Mouse (Mus musculus) kidney, adult 2 months (tissue): Measurements from ENCODE around the gene Grk5. TPM values are rescaled to one million over a fixed set of nuclear protein-coding genes. Genes with fewer than 3 reads are reported as not detected.

Source experiments
- DNase-seq: peaks from one replicate; pipeline ENCODE4 v3.0.0; 2021
- H3K27ac ChIP-seq: fragments of 200-500 bp; 2 replicates; pipeline ENCODE4 v1.5.1; 2012; ENCODE audit warnings: low read depth, low read length, control low read depth, inconsistent platforms; ENCODE audit not compliant: insufficient read depth
- H3K27me3 ChIP-seq: fragments of 200-500 bp; replicated peaks from 2 replicates; pipeline ENCODE4 v1.6.1; 2012; ENCODE audit warnings: mild to moderate bottlenecking, moderate library complexity, low read length, inconsistent platforms; ENCODE audit not compliant: control insufficient read depth, insufficient read depth
- H3K36me3 ChIP-seq: fragments of 200-500 bp; 2 replicates; pipeline ENCODE4 v1.6.1; 2012; ENCODE audit warnings: mild to moderate bottlenecking, moderate library complexity, low read length, inconsistent platforms; ENCODE audit not compliant: control insufficient read depth, insufficient read depth
- H3K4me1 ChIP-seq: fragments of 200-500 bp; 2 replicates; pipeline ENCODE4 v1.6.1; 2011; ENCODE audit warnings: low read length; ENCODE audit not compliant: control insufficient read depth, insufficient read depth
- H3K4me3 ChIP-seq: fragments of 200-500 bp; 2 replicates; pipeline ENCODE4 v1.5.1; 2011; ENCODE audit warnings: mild to moderate bottlenecking, low read depth, low read length, control low read depth; ENCODE audit not compliant: insufficient read depth
- CTCF ChIP-seq: fragments of 200-500 bp; conservative IDR thresholded peaks from 2 replicates; pipeline ENCODE4 v1.5.1; 2011; ENCODE audit warnings: low read depth, mild to moderate bottlenecking, control low read depth, low read length, moderate library complexity, mixed read lengths; ENCODE audit not compliant: insufficient read depth, insufficient read length
- POLR2A ChIP-seq: fragments of 200-500 bp; IDR thresholded peaks from one replicate; pipeline ENCODE4 v1.6.1; 2011; ENCODE audit warnings: low read depth, low read length, control low read depth
- WGBS: fragments of 180-500 bp; shearing (Covaris S2); methylation state at CpG from one replicate; pipeline ENCODE4 v1.1.7; 2018; 5-methylcytosine and 5-hydroxymethylcytosine counted together
- polyA plus RNA-seq: library from polyadenylated mRNA; depleted of rRNA; stranded (reverse); fragments of >200 nt; gene quantifications from 2 replicates; pipeline ENCODE4 v1.2.3, GENCODE M21; 2012; rRNA removed

The Grk5 gene
- polyA plus RNA-seq, 1 experiment = 2.8 TPM

DNA sequence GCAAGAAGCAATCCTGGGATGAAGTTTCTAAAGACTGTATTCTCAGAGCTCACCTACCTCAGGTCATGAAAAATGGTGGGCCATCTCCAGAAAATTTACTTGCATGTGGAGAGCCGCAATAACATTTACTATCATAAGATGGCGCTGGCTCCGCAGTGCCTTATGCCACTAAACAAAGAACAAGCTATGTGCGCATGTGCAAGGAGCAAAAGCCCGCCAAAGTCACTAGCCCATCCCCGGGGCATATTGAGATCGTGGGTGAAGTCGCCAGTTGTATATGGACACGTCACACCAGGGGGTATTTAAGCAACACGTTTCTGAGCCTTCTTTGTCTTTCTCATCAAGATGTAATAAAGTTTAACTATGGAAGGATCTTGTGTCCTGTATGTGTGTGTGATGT, 241.5 kb downstream of the Grk5 start:
- Histone ChIP-seq H3K4me3 (no peak overlapping the region), H3K36me3 (peaks cover 3% of the 10 kb centered on the region), H3K4me1 (no peaks in the 10 kb centered on the region), H3K27me3 (no peaks in the 10 kb centered on the region), H3K27ac (no peak overlapping the region)
- no peak for DNase-seq
- WGBS = 93% methylated on average over 10 of the region's 10 CpGs
- no peak for TF ChIP-seq CTCF
- no peak for TF ChIP-seq POLR2A

DNA sequence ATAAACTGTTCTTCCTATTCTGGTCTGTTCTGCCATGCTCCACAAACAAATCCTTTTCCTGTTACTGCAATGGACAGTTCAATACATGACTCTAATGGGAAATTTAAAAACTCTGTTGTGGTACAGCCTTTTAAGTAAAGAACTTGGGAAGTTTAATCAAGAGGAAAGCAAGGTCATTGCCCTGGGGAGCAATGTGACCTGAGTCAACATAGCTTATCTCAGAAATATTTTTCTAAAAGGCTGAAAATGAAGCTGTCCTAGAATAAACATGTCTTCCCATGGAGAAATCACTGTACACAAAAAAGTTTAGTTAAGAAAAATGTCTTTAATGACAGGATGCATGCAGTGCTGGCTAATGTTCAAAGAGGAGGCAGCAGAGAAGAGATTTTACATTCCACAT, 249.1 kb downstream of the Grk5 start:
- no peak for DNase-seq

GRCm38 (mm10) chr19:61140342-61141206, 251.0 kb downstream of the Grk5 start, which contains the start of gene Zfp950:
Gene Zfp950, minus strand, starts transcription at chr19:61140840.
- Histone ChIP-seq H3K4me1 (peaks cover 4% of the 10 kb centered on the region; the same call in 1 of the 2 replicates), H3K36me3 (peaks cover 1% of the 10 kb centered on the region; the same call in 1 of the 2 replicates), H3K27ac (peak within 1 kb of the TSS; percentile 19; the same call in 1 of the 2 replicates), H3K4me3 (peak within 1 kb of the TSS; percentile 81), H3K27me3 (no peaks in the 10 kb centered on the region)
- WGBS = 1% methylated on average over 18 of the region's 18 CpGs
- peak; percentile 97 for DNase-seq
- TF ChIP-seq POLR2A = no peak
- no peak for TF ChIP-seq CTCF

More for the DNA sequence above, 249.1 kb downstream of the Grk5 start:
- no peak overlapping the region for H3K27ac ChIP-seq
- no peaks in the 10 kb centered on the region for H3K27me3 ChIP-seq
- H3K36me3 ChIP-seq = peaks cover 1% of the 10 kb centered on the region; the same call in 1 of the 2 replicates
- no peak overlapping the region for H3K4me3 ChIP-seq
- peaks cover 4% of the 10 kb centered on the region; the same call in 1 of the 2 replicates for H3K4me1 ChIP-seq
- TF ChIP-seq CTCF = no peak
- no peak for TF ChIP-seq POLR2A

DNA sequence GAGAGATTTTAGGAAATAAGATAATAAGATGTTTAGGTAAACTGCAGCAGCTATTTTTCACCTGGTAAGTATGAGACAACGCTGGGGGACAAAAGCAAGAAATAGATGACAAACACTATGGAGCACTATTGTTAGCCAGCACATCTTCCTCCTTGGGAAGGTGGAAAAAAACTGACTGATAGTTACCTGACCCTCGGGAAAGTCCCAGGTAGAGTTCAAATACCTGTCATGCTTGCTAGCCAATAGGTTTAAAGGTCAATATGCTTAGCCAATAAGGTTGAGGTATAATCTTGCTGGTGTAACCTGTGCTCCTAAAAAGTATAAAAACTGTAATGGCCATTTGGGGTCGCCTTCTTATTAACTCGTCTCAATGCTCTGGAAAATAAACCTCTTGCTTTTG, 251.8 kb downstream of the Grk5 start:
- H3K4me3 ChIP-seq = no peak overlapping the region
- H3K27me3 ChIP-seq = no peaks in the 10 kb centered on the region
- DNase-seq = peak; percentile 20
- WGBS = 23% methylated on average over 4 of the region's 4 CpGs
- no peak overlapping the region for H3K27ac ChIP-seq
- H3K4me1 ChIP-seq = peaks cover 4% of the 10 kb centered on the region; the same call in 1 of the 2 replicates
- no peaks in the 10 kb centered on the region for H3K36me3 ChIP-seq
- no peak for TF ChIP-seq CTCF

Other genes starting within 250 kb of the Grk5 start
- 0.08 and 0.13 TPM in 2 replicates for gene Nanos1, start 133.8 kb upstream of the Grk5 start, polyA plus RNA-seq
- 22.6 and 29.1 TPM in 2 replicates for gene Eif3a, start 99.1 kb upstream of the Grk5 start, polyA plus RNA-seq
- gene Fam45a, start 78.2 kb upstream of the Grk5 start, polyA plus RNA-seq = 12.7 and 17.2 TPM in 2 replicates
- gene Sfxn4, start 28.3 kb upstream of the Grk5 start, polyA plus RNA-seq = 2.6 and 3.6 TPM in 2 replicates
- gene Prdx3, start 15.2 kb upstream of the Grk5 start, polyA plus RNA-seq = 354 and 364 TPM in 2 replicates